Mouse (Mus musculus): ENCODE measurements around the gene N4bp3.

GRCm38 (mm10) chr11:51635525-51636322 is 14.9 kb downstream of the N4bp3 start, which contains the start of gene Rmnd5b:
- no peak for TF ChIP-seq CTCF (IDR thresholded peaks at IDR 0.05; ENCODE audit: control insufficient read depth, insufficient read depth, insufficient read length)
- no peak for TF ChIP-seq MYOG (IDR thresholded peaks at IDR 0.05; ENCODE audit: control insufficient read depth, extremely low read depth, insufficient read length)
- no peak for TF ChIP-seq MYOD1 (IDR thresholded peaks at IDR 0.05; ENCODE audit: control insufficient read depth, insufficient read length, low read depth)
- no peak for TF ChIP-seq FOSL1 (IDR thresholded peaks at IDR 0.05; ENCODE audit: insufficient read depth, low read length, poor library complexity, severe bottlenecking)
- no peak for TF ChIP-seq USF1 (IDR thresholded peaks at IDR 0.05; ENCODE audit: low read depth)
- peak; percentile 73 for TF ChIP-seq MAX (IDR thresholded peaks at IDR 0.05)
- no peak for TF ChIP-seq CEBPB (IDR thresholded peaks at IDR 0.05; ENCODE audit: low read depth)

Measured in C2C12 (cell line).